8 mouse cellular contexts compared by ENCODE assay signal in the genomic region with DNA sequence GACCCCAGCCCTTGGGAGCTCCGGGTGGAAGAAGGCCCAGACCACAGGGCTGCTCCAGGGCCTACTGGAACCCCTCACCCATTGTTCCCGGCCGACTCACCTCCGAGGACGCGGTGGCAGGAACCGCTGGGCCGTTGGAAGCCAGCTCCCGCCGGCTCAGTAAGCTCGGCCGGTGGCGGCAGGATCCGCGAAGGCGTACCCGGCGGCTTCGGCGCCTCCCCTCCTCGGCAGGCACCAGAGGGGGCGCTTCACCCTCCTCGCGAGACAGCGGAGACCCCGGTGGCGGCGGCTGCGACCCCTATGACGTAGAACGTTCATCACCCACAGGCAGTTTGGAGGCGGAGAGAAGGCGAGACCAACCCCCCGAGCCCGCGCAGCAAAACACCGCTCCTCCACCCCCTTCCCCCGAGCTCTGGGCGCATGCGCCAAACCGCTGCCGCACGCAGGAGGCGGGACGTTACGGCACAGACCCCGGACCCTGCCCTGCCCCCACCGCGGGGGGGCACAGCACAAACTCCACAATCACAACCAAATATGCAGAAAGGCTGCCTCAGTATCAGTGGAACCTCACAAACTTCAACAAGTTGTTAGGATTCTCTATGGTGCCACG. TPM values are rescaled to one million over a fixed set of nuclear protein-coding genes. Genes with fewer than 3 reads are reported as not detected.
DNase-seq lines count a peak whose midpoint lies in the region; ATAC-seq and TF ChIP-seq lines count a peak whose summit lies in the region.

No protein-coding gene starts in this region.

- no peaks in the 10 kb centered on the region for H3K9me3 ChIP-seq in E14TG2a.4 (ENCODE audit: low read length)
- H3K9me3 ChIP-seq in forebrain, embryonic 13.5 days (replicated peaks) = no peaks in the 10 kb centered on the region
- H3K9me3 ChIP-seq in neural tube, embryonic 15.5 days (replicated peaks) = no peaks in the 10 kb centered on the region

- H3K27ac ChIP-seq in forebrain, embryonic 13.5 days = peak overlapping the region; percentile 92
- H3K27ac ChIP-seq in neural tube, embryonic 15.5 days (replicated peaks) = peak overlapping the region; percentile 98

- peak; percentile 84 for ATAC-seq in forebrain, embryonic 13.5 days
- peak; percentile 85 for ATAC-seq in neural tube, embryonic 15.5 days (ENCODE audit: low FRiP score)

- peaks cover 67% of the 10 kb centered on the region for H3K4me1 ChIP-seq in E14TG2a.4 (replicated peaks; ENCODE audit: low read depth, low read length)
- peaks cover 31% of the 10 kb centered on the region for H3K4me1 ChIP-seq in forebrain, embryonic 13.5 days
- H3K4me1 ChIP-seq in neural tube, embryonic 15.5 days = peaks cover 28% of the 10 kb centered on the region

- H3K27me3 ChIP-seq in E14TG2a.4 (ENCODE audit: insufficient read depth, low read length) = no peaks in the 10 kb centered on the region
- no peaks in the 10 kb centered on the region for H3K27me3 ChIP-seq in forebrain, embryonic 13.5 days
- H3K27me3 ChIP-seq in neural tube, embryonic 15.5 days (replicated peaks) = no peaks in the 10 kb centered on the region

- DNase-seq in c-Kit-positive CD71-positive TER-119-positive erythroid progenitor cells, embryonic 14.5 days (ENCODE audit: low spot score) = peak; percentile 72
- peak; percentile 94 for DNase-seq in heart, postnatal 14 days
- DNase-seq in layer of hippocampus, adult 11-12 months (ENCODE audit: low spot score) = peak; percentile 90
- peak; percentile 90 to 93 for DNase-seq in lung, adult 18-20 months
- peak; percentile 93 for DNase-seq in testis, postnatal 14 days (ENCODE audit: low spot score)

- H3K4me2 ChIP-seq in forebrain, embryonic 13.5 days = peak overlapping the region; percentile 81
- peak overlapping the region; percentile 89 for H3K4me2 ChIP-seq in neural tube, embryonic 15.5 days

- 0% methylated on average over 46 of the region's 50 CpGs for WGBS in forebrain, embryonic 13.5 days
- WGBS in neural tube, embryonic 15.5 days = under 1% methylated on average over 48 of the region's 50 CpGs

- H3K4me3 ChIP-seq in E14TG2a.4 (replicated peaks; ENCODE audit: low read length) = peak overlapping the region; percentile 98
- peak overlapping the region; percentile 71 for H3K4me3 ChIP-seq in forebrain, embryonic 13.5 days
- H3K4me3 ChIP-seq in neural tube, embryonic 15.5 days (replicated peaks) = peak overlapping the region; percentile 84

- peaks cover 64% of the 10 kb centered on the region for H3K36me3 ChIP-seq in E14TG2a.4 (ENCODE audit: insufficient read depth, low read length)
- H3K36me3 ChIP-seq in forebrain, embryonic 13.5 days (ENCODE audit: poor library complexity, severe bottlenecking) = peaks cover 34% of the 10 kb centered on the region
- peaks cover 11% of the 10 kb centered on the region for H3K36me3 ChIP-seq in neural tube, embryonic 15.5 days

- H3K9ac ChIP-seq in forebrain, embryonic 13.5 days = peak overlapping the region; percentile 81
- H3K9ac ChIP-seq in neural tube, embryonic 15.5 days (replicated peaks) = peak overlapping the region; percentile 84

- no peak for TF ChIP-seq CTCF in E14TG2a.4 (conservative IDR thresholded peaks at IDR 0.05; ENCODE audit: low read length)

- intact Hi-C loops in heart, postnatal 14 days (cut with DNase I) = loop anchor here (5.0 kb wide), 1 partner anchor 36 kb away; no protein-coding TSS in a partner anchor

RNA-seq across cellular contexts. Expression of a gene that starts 1.1 kb away (rescaled TPM):
- 31.6 and 32.4 TPM in 2 replicates for polyA plus RNA-seq in forebrain, embryonic 13.5 days (2015; fragmentation: Nextera tagmentation; extraction: Ambion mirVana)
- total RNA-seq in heart, postnatal 14 days (2021) = 10 to 100 TPM; 28.2 to 42.4 TPM
- 18.6 and 18.9 TPM in 2 replicates for polyA plus RNA-seq in neural tube, embryonic 15.5 days (2015; fragmentation: Nextera tagmentation; extraction: Ambion mirVana)

RNA-seq across cellular contexts. Expression of a gene that starts 1.3 kb away (rescaled TPM):
- polyA plus RNA-seq in forebrain, embryonic 13.5 days (2015; fragmentation: Nextera tagmentation; extraction: Ambion mirVana) = 41.1 and 41.6 TPM in 2 replicates
- total RNA-seq in heart, postnatal 14 days (2021) = 10 to 100 TPM; 12.1 to 12.3 TPM
- polyA plus RNA-seq in neural tube, embryonic 15.5 days (2015; fragmentation: Nextera tagmentation; extraction: Ambion mirVana) = 30.0 and 32.4 TPM in 2 replicates

RNA-seq across cellular contexts. Expression of a gene that starts 10.9 kb away (rescaled TPM):
- polyA plus RNA-seq in forebrain, embryonic 13.5 days (2015; fragmentation: Nextera tagmentation; extraction: Ambion mirVana) = 306 and 322 TPM in 2 replicates
- total RNA-seq in heart, postnatal 14 days (2021) = 100 to 1,000 TPM; 448 to 463 TPM
- polyA plus RNA-seq in neural tube, embryonic 15.5 days (2015; fragmentation: Nextera tagmentation; extraction: Ambion mirVana) = 380 and 437 TPM in 2 replicates

RNA-seq across cellular contexts. Expression of a gene that starts 28.7 kb away (rescaled TPM):
- polyA plus RNA-seq in forebrain, embryonic 13.5 days (2015; fragmentation: Nextera tagmentation; extraction: Ambion mirVana) = 1.5 and 2.0 TPM in 2 replicates
- 1 to 10 TPM; 8.1 to 9.1 TPM for total RNA-seq in heart, postnatal 14 days (2021)
- 4.5 and 8.9 TPM in 2 replicates for polyA plus RNA-seq in neural tube, embryonic 15.5 days (2015; fragmentation: Nextera tagmentation; extraction: Ambion mirVana)

Comparison
In these comparisons a context has a peak if more than half of its experiments do, and no peak if none do; other contexts are left out.
1. Peak in every context shown above with its lines: DNase-seq, ATAC-seq, H3K4me3 ChIP-seq and H3K27ac ChIP-seq.